Mouse (Mus musculus) CH12.LX (cell line): ENCODE measurements around the gene Thrsp.

Source experiments
- CHD1 ChIP-seq: IDR thresholded peaks from 2 replicates; pipeline ENCODE4 v1.6.1; 2012; ENCODE audit warnings: low read depth, low read length, improper control_type of control experiment, inconsistent platforms
- CHD2 ChIP-seq: IDR thresholded peaks from 2 replicates; pipeline ENCODE4 v1.6.1; 2011; ENCODE audit warnings: low read length, improper control_type of control experiment
- CTCF ChIP-seq, 2 experiments: IDR thresholded peaks in 1 of 2; conservative IDR thresholded peaks in 1 of 2; 2 replicates each; pipeline ENCODE4 v1.5.1; 2011 to 2012; ENCODE audit warnings: low read depth in 2 of 2, low read length in 2 of 2, improper control_type of control experiment in 1 of 2, inconsistent platforms in 1 of 2, mild to moderate bottlenecking in 1 of 2, moderate library complexity in 1 of 2
- TBP ChIP-seq: conservative IDR thresholded peaks from 2 replicates; pipeline ENCODE4 v1.6.1; 2011; ENCODE audit warnings: low read depth, low read length, improper control_type of control experiment

GRCm38 (mm10) chr7:97411106-97411505 lies 6.4 kb downstream of the Thrsp start:
- TF ChIP-seq CTCF (conservative IDR thresholded peaks at IDR 0.05 in 1 of 2, IDR thresholded peaks at IDR 0.05 in 1 of 2; ENCODE audit: low read depth in 2 of 2, low read length in 2 of 2) = no peak
- TF ChIP-seq TBP = no peak
- TF ChIP-seq CHD1 = no peak
- no peak for TF ChIP-seq CHD2
